Mouse (Mus musculus) embryonic fibroblast, embryonic 13.5 days (primary cell): ENCODE measurements around the gene Pacrg.

Experiments used
- CTCF ChIP-seq: IDR thresholded peaks from 2 replicates; pipeline ENCODE4 v1.5.1; 2011; ENCODE audit warnings: mild to moderate bottlenecking, control low read depth, low read length, moderate library complexity, borderline replicate concordance; ENCODE audit not compliant: insufficient read depth
- POLR2A ChIP-seq: IDR thresholded peaks from 2 replicates; pipeline ENCODE4 v1.6.1; 2011; ENCODE audit warnings: low read depth, mild to moderate bottlenecking, control low read depth, low read length, moderate library complexity

DNA sequence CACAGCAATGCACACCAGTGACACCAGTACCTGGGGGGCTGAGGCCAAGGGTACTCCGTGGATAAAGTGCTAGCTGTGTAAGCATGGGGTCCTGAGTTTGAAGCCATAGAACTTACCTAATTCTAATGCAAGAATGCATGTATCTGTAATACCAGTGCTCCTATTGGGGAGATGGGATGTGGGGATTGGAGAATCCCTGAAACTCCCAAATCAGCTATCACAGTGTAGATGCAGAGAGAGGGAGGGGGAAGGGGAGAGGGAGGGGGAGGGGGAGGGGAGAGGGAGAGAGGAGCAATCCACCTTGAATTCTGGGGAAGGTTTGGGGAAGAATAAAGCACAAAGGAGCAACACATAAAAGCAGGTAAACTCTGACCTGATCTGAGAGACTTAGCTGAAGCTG, 405.2 kb downstream of the Pacrg start:
- TF ChIP-seq CTCF (no peak), POLR2A (no peak)
